16 mouse cellular contexts compared by ENCODE assay signal in the genomic region with DNA sequence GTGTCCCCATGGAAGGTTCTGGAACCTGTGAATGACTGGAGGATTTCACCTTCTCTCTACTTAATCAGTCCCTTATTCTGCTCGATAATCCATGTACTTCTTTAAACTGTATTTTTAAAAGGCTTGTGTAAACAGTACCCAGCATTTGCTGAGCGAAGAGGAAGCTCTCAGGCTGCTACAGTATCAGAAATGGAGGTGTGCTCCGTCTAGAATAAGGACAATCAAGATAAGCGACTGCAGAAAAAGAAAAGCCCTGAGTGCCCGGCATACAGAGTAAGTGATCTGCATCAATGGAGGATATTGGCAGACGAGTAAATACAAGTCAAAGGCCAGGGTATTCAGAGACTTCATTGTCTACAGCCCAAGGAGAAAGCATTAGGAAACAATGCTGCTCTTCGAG.
"Had no signal": no experiment of that assay in that cellular context is flagged by ENCODE, and none has a peak within 500 bp of the region (broad histone marks: within the 10 kb centered on the region; RNA-seq: fewer than 3 reads in every experiment).

No protein-coding gene starts in this region.

- H3K9ac ChIP-seq: neural tube, embryonic 13.5 days; neural tube, embryonic 15.5 days; stomach, embryonic 15.5 days had no signal

- H3K4me3 ChIP-seq: neural tube, embryonic 13.5 days; neural tube, embryonic 15.5 days; stomach, embryonic 15.5 days had no signal

- H3K36me3 ChIP-seq: neural tube, embryonic 13.5 days; neural tube, embryonic 15.5 days; stomach, embryonic 15.5 days had no signal

- H3K27me3 ChIP-seq: neural tube, embryonic 13.5 days; neural tube, embryonic 15.5 days; stomach, embryonic 15.5 days had no signal

- H3K27ac ChIP-seq: neural tube, embryonic 13.5 days; neural tube, embryonic 15.5 days; stomach, embryonic 15.5 days; stomach, postnatal 0 days had no signal

- H3K4me1 ChIP-seq: stomach, embryonic 15.5 days had no signal

- H3K9me3 ChIP-seq: neural tube, embryonic 13.5 days; neural tube, embryonic 15.5 days; stomach, embryonic 15.5 days had no signal

- DNase-seq: retina, postnatal 1 day; right cerebral cortex, adult 18-20 months; right cerebral cortex, postnatal 14 days; right cerebral cortex, postnatal 25 days; right cerebral cortex, postnatal 4 days; spleen, adult 18-20 months; thymus, adult 18-20 months; thymus, adult 2 months; thymus, postnatal 14 days; thymus, postnatal 25 days; thymus, postnatal 36 days; thymus, postnatal 4 days had no signal
